Comparison of ENCODE assay signal across 40 mouse cellular contexts in genomic region chr13:28096161-28096560, GRCm38 (mm10). TPM values are rescaled to one million over a fixed set of nuclear protein-coding genes. Genes with fewer than 3 reads are reported as not detected.
"Had no signal": no experiment of that assay in that cellular context is flagged by ENCODE, and none has a peak within 500 bp of the region (broad histone marks: within the 10 kb centered on the region; RNA-seq: fewer than 3 reads in every experiment).

No protein-coding gene starts in this region.

- H3K27me3 ChIP-seq: embryonic facial prominence, embryonic 12.5 days; embryonic facial prominence, embryonic 13.5 days; embryonic facial prominence, embryonic 15.5 days; forebrain, embryonic 12.5 days; forebrain, embryonic 13.5 days; forebrain, embryonic 15.5 days had no signal

- H3K9ac ChIP-seq: embryonic facial prominence, embryonic 12.5 days; embryonic facial prominence, embryonic 13.5 days; embryonic facial prominence, embryonic 15.5 days; forebrain, embryonic 12.5 days; forebrain, embryonic 13.5 days; forebrain, embryonic 15.5 days; forebrain, postnatal 0 days had no signal

- H3K4me2 ChIP-seq: embryonic facial prominence, embryonic 12.5 days; embryonic facial prominence, embryonic 13.5 days; embryonic facial prominence, embryonic 15.5 days; forebrain, embryonic 12.5 days; forebrain, embryonic 13.5 days; forebrain, embryonic 15.5 days had no signal

- ATAC-seq: forebrain, embryonic 13.5 days; forebrain, embryonic 14.5 days; forebrain, embryonic 15.5 days; forebrain, embryonic 16.5 days; forebrain, postnatal 0 days had no signal

- H3K36me3 ChIP-seq: embryonic facial prominence, embryonic 10.5 days; embryonic facial prominence, embryonic 12.5 days; embryonic facial prominence, embryonic 13.5 days; embryonic facial prominence, embryonic 15.5 days; forebrain, embryonic 10.5 days; forebrain, embryonic 12.5 days; forebrain, embryonic 15.5 days had no signal

- H3K27ac ChIP-seq: embryonic facial prominence, embryonic 10.5 days; embryonic facial prominence, embryonic 12.5 days; embryonic facial prominence, embryonic 13.5 days; embryonic facial prominence, embryonic 15.5 days; forebrain, embryonic 10.5 days; forebrain, embryonic 12.5 days; forebrain, embryonic 13.5 days; forebrain, embryonic 15.5 days; gastrocnemius, adult 2 months; heart, adult 2 months had no signal

- H3K4me1 ChIP-seq: embryonic facial prominence, embryonic 10.5 days; embryonic facial prominence, embryonic 12.5 days; embryonic facial prominence, embryonic 13.5 days; embryonic facial prominence, embryonic 15.5 days; forebrain, embryonic 10.5 days; forebrain, embryonic 12.5 days; forebrain, embryonic 13.5 days; forebrain, embryonic 15.5 days had no signal

- H3K4me3 ChIP-seq: embryonic facial prominence, embryonic 10.5 days; embryonic facial prominence, embryonic 12.5 days; embryonic facial prominence, embryonic 13.5 days; embryonic facial prominence, embryonic 15.5 days; erythroblast, embryonic 14.5 days; forebrain, embryonic 10.5 days; forebrain, embryonic 12.5 days; forebrain, embryonic 13.5 days; forebrain, embryonic 15.5 days; gastrocnemius, adult 2 months; heart, adult 2 months had no signal

- DNase-seq: cerebellum, adult 2 months; cerebellum, adult 8-10 months; cerebellum, adult 9-10 months; cerebellum, adult 9-11 months; cerebellum, postnatal 10 days; cerebellum, postnatal 14 days; cerebellum, postnatal 25 days; cerebellum, postnatal 36 days; embryo, embryonic 11 days; forebrain, postnatal 0 days; gastrocnemius, adult 2 months; gastrocnemius, postnatal 10 days; gastrocnemius, postnatal 14 days; gastrocnemius, postnatal 25 days; gastrocnemius, postnatal 36 days; heart, adult 11 months; heart, adult 18-20 months; heart, adult 2 months had no signal

- H3K9me3 ChIP-seq: embryonic facial prominence, embryonic 10.5 days; embryonic facial prominence, embryonic 12.5 days; embryonic facial prominence, embryonic 13.5 days; embryonic facial prominence, embryonic 15.5 days; forebrain, embryonic 10.5 days; forebrain, embryonic 12.5 days; forebrain, embryonic 13.5 days; forebrain, embryonic 15.5 days had no signal

RNA-seq across cellular contexts. Expression of gene Prl5a1, which starts 46.1 kb away (rescaled TPM):
- total RNA-seq: common myeloid progenitor, adult 5-6 weeks; forebrain, postnatal 0 days; gastrocnemius, adult 18-20 months; gastrocnemius, adult 2 months; gastrocnemius, adult 8-10 months; gastrocnemius, postnatal 10 days; gastrocnemius, postnatal 14 days; gastrocnemius, postnatal 25 days; gastrocnemius, postnatal 36 days; gastrocnemius, postnatal 4 days; granulocyte monocyte progenitor cell, adult 5-6 weeks; heart, adult 18-20 months; heart, adult 2 months had no signal
- polyA plus RNA-seq: cerebellum, adult 2 months; cortical plate, adult 2 months; embryonic facial prominence, embryonic 10.5 days; embryonic facial prominence, embryonic 11.5 days; embryonic facial prominence, embryonic 12.5 days; embryonic facial prominence, embryonic 13.5 days; embryonic facial prominence, embryonic 14.5 days; embryonic facial prominence, embryonic 15.5 days; erythroblast, embryonic 14.5 days; forebrain, embryonic 10.5 days; forebrain, embryonic 11.5 days; forebrain, embryonic 12.5 days; forebrain, embryonic 13.5 days; forebrain, embryonic 14.5 days; forebrain, embryonic 15.5 days; forebrain, embryonic 16.5 days; forebrain, postnatal 0 days; frontal cortex, adult 2 months; gonadal fat pad, adult 2 months; heart, adult 2 months had no signal
